Mouse (Mus musculus): ENCODE data around the gene Psmc1. TPM values are rescaled to one million over a fixed set of nuclear protein-coding genes. Genes with fewer than 3 reads are reported as not detected.

The Psmc1 gene
- polyA plus RNA-seq, 1 experiment: 50.1 TPM

DNA sequence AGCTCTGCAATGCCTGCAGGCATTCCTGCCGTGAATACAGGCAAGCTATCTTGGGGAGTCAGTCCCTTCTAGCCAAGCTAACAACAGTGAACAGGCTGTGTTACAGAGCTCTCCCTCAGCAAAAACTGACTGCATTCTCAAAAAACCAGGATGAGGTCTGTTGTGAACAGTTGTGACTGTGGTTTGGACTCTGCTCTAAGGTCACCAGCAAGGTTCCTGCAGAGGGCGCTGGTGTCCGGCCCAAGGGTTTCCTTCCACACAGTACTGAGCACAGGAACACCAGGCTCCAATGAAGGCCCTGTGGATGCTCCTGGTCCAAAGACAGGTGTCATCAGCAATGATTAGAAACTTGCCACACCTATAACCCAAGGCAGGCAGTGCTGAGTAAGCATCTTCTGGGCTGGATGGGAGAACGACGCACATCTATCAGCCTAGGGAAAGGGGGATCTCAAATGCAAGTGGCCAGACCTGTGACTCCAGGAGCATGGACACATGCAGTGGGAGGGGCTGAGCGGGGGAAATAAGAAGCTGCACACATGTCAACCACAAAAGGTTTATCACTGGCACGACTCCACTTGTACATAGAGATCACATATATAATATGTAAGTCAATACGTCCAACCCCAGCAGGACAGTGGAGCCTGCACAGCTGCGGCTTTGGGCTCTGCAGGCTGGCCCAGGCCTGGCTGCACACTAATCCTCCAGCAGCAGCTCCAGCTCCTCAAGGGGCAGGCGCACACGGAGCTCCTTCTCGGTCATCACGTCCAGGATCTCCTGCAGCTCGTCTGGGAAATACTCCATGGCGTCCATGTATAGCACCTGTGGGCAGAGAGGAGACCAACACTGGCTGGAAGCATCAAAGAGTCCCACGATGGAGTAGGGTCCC is 15.2 kb downstream of the Psmc1 start:
- DNase-seq (ENCODE audit: low read depth): no peak

DNA sequence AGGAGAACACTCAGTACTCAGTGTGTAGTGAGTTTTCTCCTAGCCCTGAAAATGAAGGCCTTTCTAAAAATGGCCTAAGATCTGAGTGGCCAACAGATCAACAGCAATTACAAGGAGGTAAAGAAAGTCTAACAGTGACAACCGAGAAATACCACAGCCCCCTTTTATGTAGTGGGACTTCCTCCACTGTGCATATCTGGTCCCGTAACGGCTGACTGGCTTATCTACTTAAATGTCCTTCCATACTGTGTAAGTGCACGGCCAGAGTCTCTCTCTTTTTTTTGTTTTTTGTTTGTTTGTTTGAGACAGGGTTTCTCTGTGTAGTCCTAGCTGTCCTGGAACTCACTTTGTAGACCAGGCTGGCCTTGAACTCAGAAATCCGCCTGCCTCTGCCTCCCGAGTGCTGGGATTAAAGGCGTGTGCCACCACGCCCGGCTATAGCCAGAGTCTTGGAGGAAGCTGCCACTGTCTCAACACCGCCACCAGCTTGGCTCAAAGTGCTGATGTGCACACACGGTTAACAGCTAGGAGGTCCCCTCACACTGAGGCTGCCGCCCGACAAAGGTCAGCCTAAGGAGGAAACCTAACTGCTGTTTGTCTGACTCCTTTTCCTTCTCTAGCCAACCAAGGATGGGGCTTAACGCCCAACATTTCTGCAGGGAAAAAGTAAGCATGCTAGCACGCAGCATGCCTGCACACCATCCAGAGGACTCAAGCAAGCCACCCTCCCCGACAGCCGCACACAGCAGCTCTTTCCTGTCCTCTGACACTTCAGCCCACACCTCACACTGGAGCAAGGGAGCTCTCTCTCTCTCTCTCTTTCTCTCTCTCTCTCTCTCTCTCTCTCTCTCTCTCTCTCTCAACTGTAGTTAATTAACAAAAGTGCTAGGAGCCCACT is 17.3 kb downstream of the Psmc1 start:
- DNase-seq (ENCODE audit: low read depth): no peak

DNA sequence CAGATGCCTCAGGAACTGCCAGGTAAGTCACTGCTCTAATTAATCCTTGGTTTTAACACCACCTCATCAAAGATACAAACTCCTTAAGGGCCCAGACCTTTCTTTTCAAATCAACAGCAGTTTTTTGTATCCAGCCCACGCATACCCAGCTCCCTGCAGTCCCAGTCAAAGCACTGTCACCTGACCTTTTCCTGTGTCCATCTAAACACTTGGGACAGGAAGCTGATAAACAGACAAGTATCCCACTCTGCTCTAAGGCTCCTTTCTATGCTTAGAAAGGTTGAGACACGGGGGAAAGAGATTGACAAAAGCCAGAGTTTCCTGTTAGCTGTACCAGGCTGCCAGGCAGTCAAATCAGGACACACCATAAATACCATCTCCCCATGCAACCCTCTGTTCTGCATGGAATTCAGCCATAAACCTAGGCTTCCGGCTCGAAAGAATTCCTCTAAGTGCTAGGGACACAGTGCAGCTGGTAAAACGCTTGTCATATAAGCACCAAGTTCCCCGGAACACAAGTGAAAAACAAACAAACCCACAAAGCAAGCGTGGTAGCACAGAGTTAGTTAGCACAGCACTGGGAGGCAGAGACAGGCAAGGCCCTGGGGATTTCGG is 18.0 kb downstream of the Psmc1 start:
- DNase-seq (ENCODE audit: low read depth): no peak

DNA sequence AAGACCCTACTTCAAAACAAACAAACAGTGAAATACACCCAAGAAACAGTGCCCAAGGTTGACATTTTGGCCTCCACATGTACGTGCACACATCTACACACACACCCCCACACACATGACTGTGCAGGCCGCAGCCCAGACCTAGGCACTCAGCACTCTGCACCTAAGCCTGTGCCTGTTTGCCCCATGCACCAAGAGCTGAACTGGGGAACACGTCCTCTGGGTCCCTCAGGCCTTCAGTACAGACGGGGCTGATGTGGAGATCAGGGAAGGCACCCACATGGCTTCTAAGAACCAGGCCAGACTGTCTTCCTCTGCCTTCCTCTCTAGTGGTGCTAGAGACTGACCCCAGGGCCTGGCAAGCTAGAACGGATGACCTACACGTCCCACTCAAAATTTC is 18.6 kb downstream of the Psmc1 start:
- no peak for DNase-seq (ENCODE audit: low read depth)

DNA sequence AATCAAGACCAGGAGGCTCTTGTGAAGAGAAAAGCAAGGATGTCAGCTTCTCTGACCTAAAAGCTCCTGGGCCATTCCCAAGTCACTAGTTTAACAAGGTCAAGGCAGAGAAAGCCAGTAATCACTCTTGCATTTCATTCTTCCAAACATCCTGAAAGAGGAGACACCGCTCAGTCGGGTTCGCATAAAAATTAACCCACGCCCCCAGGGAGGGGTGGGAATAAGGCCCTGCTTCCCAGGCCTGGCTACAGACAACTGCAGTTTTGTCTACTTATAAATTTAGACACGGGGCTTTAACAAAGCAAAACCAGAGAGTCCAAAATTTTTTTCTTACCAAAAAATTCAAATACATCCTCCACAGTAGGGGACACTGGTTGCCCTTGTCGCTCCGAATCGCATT is 19.0 kb downstream of the Psmc1 start:
- DNase-seq (ENCODE audit: low read depth): no peak

DNA sequence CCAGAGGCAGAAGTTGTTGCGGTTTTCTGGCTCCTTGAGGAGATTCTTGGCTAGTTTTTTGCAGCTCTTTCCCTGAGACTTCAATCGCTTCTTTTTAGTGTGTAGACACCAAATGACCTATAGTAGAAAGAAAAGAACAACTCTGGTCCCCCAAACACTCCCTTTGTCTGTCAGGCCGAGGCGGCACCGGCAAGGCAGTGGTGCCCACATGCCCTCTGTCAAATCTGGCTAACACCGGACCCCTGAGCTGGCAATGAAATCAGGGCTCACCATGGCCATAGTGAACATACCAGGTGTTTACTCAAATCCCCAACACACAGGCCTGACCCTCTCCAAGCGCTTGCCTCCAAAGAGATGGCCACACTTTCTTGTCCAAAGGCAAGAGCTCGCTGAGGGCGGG is 21.2 kb downstream of the Psmc1 start:
- DNase-seq (ENCODE audit: low read depth): no peak

DNA sequence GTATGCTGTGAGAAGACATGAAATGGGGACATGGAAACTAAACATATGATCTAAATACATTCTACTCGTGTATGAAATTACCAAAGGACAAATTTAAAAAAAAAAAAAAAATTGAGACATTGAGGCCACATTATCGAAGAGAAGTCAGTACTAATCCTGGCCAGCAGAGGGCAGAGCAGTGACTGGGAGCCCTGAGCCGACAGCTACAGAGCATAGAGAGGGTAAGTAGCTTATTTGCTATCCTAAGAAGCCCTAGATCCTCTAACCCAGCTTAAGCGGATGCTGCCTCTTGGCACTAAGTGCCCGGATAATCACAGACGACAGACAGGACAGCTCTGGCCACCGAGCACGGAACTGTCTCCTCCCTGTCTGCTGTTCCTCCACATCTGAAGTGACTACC is 21.7 kb downstream of the Psmc1 start:
- no peak for DNase-seq (ENCODE audit: low read depth)

DNA sequence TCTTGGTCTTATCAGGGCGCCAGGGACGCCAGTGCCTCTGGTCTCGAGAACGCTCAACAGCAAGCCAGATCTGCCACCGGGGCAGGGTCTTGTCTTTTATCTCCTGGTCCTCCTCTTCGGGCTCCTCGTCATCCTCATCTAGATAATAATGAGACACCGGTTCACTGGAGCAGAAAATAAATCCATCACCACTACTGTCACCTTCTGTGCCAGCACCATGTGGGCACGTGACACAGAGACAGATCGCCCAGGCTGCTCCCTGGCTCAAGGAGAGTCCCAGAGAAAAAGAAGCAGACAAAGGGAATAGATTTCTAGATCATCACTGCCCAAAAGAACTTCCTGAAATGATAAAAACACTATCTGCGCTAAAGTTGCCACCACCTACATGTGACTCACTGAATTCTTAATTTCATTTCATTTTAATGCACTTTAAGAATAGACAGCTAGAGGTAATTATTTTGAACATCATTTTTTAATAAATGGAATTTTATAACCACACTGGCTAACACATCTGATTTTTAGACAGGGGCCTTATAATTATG is 24.5 kb downstream of the Psmc1 start:
- no peak for DNase-seq (ENCODE audit: low read depth)

DNA sequence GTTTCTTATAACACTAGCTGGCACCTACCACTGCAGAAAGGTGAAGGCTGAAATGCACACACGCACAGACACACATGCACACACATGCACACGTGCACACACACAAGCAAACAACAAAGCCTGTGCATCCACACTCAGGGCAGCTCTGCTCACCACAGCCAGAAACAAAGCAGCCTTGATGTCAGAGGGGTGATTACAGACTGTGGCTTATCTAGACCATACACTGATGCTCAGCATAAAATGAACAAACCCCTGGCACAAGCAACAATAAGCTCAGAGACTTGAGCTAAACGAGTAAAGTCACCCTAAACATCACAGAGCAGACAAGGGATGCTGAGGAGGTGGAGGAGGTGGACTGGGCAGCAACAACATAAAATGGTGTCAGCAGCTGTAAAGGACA is 25.2 kb downstream of the Psmc1 start:
- DNase-seq (ENCODE audit: low read depth): no peak

DNA sequence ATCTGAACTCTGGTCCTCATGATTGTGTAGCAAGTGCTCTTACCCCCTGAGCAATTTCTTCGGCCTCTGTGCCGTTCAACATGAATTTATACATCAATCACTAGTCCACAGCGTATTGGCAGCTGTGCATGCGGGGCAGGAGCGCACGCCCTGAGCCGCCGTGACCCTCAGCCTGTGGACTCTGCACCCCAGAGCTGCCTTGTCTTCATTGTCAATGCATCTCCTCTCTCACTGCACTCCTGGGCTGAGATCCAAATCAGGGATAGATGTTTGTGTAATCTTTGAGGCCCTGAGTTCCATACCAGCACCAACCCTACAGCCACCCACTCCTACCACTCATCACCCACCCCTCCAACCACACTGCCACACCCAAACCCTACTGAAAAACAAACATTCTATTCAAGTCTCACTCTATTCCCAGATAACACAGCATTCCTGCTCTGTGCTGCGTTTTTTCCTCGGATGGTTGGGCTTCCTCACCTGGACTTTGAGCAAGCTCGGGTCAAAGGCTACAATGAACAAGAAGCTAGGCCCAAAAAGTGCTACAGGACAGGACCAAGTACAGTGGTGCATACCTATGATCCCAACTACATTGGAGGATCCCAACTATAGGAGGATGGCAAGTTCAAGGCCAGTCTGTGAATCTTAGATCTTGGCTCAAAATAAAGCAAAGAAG is 33.0 kb downstream of the Psmc1 start:
- no peak for DNase-seq (ENCODE audit: low read depth)

DNA sequence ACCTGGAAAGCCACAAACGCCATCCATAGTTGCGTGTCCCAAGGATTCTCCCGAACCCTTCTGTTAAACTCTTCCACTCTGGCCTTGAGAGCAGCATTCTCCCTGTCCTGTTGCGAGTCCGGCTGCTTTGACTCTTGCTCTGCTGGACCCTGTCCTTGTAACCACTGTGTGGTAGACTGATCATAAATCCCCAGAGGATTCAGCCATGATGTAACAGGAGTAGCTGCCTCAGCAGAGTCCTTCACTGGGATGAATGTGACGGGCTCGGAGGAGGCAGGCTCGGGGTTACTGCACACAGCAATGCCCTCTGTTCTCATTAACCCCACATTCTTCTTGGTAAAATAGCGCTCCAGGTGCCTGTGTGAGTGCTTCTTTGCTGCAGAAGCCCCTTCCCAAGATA is 33.8 kb downstream of the Psmc1 start:
- no peak for DNase-seq (ENCODE audit: low read depth)

DNA sequence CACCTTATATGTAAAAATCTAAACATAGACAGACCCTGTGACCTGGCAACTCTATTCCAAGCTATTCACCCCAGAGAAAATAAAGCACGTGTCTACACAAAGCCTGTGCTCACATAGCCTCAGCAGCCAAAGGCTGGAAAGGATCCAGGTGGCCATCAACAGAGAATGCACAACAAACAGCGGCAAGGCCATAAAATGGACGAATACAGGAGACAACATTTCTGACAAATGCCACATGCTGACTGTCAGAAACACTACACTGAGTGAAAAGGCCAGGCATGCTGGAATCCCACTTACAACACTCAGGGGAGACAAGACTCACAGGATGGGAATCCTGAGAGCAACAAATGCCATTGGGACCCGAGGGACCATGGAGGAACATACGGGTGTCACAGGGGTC is 34.3 kb downstream of the Psmc1 start:
- no peak for DNase-seq (ENCODE audit: low read depth)

DNA sequence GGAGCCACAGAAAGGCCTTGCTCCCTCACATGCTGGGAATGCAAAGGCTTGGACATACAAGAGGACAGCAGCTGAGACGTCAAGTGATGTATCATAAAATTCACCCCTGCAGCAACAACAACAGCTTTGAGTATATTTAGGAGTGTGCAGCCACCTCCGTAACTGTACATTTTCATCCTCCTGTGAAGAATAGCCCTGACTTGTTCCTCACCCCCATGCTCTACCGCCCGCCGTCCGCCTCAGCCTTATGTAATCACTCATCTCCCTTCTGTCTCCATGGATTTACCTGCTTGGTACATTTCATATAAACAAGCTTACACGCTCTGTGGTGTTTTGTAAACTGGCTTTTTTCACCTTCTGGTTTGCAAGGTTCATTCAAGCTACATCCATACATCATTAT is 42.5 kb downstream of the Psmc1 start:
- no peak for DNase-seq (ENCODE audit: low read depth)

DNA sequence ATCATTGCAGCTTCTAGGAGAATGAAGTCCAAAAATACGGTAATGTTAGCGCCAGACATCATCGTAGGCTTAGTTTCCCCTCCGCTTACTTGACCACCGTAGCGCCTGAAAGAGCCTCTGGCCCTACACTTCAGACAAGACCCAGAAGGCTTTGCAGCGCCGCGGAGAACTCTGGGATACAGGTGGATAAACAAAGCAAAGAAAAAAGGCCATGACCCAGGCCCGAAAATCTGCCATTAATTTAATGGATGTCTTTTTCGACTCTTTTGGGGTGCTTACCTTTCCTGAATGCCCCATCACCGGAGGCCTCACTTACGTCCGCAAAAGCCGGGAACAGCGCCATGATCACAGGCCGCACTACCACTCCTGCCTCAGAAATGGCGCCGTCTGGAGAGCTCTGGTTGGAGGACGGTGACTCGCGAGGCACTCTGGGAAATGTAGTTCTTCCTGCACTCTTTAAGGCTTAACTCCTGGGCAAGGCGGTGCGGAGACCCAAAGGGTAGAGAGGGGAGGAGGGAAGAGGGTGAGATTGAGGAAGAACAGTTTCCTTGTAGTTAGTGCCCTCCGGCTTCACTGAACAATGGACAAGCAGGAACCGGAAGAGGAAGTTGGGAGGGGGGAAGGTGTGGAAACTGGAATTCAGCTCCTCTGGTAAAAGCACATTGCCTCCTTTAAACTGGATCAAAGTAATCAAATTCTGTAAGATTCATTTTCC is 49.5 kb downstream of the Psmc1 start, which contains the start of gene Nrde2:
Nrde2 (minus strand) TSS at position 393 of the 715 bp plus-strand sequence.
- DNase-seq (ENCODE audit: low read depth): peak; percentile 75

DNA sequence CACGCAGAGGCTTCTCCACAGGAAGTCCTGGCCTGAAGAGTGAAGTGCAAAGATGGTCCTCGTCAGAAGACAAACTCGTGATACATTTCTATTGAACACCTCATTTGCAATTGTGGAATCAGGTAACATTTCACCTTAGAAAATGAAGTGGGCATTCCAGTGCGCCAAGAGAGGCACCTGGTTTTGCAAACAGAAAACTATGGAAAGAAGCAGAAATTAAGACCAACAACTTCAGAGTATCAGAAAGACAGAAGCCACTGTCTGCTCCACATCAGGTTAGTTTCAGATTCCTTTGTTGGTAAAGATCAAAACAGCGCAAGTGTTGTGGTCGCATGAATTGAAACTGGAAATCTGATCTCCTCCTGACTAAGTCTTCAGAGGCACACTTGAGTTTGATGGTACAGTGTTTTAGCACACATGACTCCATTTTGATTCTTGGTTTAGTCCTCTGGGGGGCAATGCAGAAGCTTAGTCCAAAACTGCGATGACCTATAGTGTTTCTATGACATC is 55.1 kb downstream of the Psmc1 start:
- no peak for DNase-seq (ENCODE audit: low read depth)

DNA sequence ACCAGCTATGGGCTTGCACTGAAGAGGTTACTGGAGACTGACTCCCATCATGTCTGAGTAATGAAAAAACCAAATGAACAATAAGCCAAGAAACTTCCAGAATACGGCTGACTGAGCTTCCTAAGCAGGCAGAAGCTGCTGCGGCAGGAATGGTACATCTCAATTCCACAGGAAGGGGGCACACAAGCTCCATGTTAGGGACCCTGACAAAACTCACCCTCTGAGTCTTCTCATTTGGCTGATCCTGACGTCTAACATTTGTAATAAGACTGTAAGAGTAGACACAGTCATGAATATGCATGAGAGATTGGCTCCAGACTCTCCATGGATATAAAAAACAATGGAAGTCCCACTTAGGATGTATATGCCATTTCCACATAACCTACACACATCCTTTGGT is 56.2 kb downstream of the Psmc1 start:
- DNase-seq (ENCODE audit: low read depth): no peak

DNA sequence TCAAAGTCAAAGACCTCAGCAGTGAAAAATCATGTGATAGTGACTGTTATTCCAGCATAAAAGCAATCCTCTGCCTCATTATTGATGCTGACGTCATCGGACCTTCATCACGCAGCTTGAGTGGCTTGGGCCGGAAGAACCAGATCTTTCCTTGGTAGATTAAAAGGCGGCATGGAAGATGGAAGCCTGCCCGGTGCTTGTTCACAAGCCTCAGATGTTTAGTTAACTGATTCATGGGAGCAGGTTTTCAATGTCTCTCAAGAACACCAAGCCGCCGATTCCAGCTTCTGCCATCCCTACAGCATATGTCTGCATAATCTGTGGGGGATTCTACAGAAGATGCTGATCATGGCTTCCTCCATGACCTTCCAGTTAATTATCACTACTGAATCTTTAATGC is 57.0 kb downstream of the Psmc1 start:
- no peak for DNase-seq (ENCODE audit: low read depth)

DNA sequence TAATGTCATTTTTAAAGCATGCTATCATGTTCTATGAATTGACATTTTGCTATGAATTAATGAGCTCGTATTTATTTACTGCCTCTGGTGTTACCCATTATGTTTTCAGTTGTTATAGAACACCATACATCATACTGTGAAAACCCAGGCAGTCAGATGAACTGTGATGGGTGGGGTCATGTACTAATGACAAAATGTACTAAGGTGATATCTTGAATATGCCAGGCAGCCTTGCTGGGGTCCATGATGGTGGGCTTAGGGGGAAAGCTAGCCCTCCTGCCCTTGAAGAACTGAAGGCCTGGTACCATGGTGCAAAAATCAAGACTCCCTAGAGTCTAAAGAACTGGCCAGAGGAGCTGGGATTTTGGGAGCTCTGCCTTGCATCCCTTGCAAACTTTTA is 57.5 kb downstream of the Psmc1 start:
- DNase-seq (ENCODE audit: low read depth): no peak

DNA sequence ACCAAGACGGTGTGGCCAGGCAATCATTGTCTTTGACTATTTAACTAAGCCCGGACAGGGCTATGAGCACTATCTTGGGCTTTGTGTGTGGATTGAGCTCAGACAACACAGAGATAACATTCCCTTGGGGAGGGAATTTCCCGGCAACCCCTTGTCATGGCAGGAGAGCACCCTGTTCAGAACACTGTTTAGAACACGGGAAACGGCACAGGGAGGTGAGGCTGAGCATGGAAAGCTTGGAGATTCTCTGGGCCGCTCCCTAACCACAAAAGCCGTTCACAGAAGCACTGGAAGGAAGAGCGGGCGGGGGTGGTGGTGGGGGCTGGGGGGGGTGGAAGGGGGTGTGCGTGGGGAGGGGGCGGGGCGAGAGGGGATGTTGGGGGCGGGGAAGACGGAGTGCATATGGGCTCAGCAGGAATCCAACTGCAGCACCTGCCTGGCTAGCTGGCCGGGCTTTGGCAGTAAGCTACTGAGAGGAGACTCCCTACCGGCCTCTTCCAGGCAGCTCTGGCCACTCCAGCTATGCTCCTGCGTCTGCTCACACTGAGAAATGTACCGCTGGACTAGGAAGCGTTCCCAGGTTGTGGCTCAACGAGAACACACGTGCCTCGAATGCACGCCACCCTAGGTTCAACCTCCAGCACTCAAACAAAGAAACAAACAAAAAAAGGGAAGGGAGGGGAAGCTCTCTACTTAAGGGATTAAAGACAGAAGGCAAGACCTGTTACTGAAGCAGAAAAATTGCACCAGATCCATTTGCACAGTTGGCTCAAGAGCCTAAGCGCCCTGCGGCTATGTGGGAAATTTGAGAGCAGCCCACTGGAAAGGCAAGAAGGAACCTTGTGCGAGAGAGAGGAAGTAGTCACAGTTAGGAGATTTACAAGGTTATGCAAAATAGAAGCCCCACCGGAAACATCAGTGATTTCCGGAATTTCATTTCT is 58.2 kb downstream of the Psmc1 start:
- no peak for DNase-seq (ENCODE audit: low read depth)

DNA sequence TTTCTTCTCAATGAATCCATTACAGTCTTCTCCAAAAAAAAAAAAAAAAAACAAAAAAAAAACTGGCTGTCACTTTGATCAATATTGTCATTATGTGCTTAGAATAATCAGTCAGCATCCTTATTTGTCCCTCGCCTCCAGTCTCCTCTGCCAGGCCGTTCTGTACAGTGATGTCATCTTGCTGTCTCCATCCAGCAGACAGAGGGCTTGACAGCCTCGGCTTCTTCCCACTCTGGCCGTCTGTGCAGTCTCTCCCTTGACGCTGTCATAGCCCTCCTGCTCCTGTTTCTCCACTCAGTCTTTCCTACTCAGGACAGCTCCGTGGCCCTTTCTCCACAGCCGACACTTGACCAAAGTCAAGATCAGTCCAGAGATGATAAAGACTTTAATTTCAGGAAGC is 62.5 kb downstream of the Psmc1 start:
- DNase-seq (ENCODE audit: low read depth): no peak

All from gonadal fat pad, adult 2 months (tissue).